Mouse (Mus musculus) MEL (cell line): ENCODE data around the gene Acsbg1. TPM values are rescaled to one million over a fixed set of nuclear protein-coding genes. Genes with fewer than 3 reads are reported as not detected.

Experiments
- DNase-seq: peaks from one replicate; pipeline ENCODE4 v3.0.0; 2011; ENCODE audit warnings: low read depth, low spot score
- H3K27ac ChIP-seq: 2 replicates; pipeline ENCODE4 v1.5.1; 2012; ENCODE audit warnings: low read depth, mild to moderate bottlenecking, control low read depth, low read length, moderate library complexity; ENCODE audit not compliant: control insufficient read depth
- H3K27me3 ChIP-seq, 2 experiments: fragments of 150-350 bp in 1 of 2; sonication (generic) in 1 of 2; 2 replicates each; pipeline ENCODE4 v1.6.1; 2012; ENCODE audit warnings: low read length in 2 of 2, mild to moderate bottlenecking in 2 of 2, improper control_type of control experiment in 1 of 2, moderate library complexity in 1 of 2; ENCODE audit not compliant: insufficient read depth in 2 of 2, control insufficient read depth in 1 of 2
- H3K36me3 ChIP-seq, 2 experiments: 2 replicates each; pipeline ENCODE4 v1.6.1; 2012 to 2014; ENCODE audit warnings: low read length in 2 of 2, improper control_type of control experiment in 1 of 2, inconsistent platforms in 1 of 2, mild to moderate bottlenecking in 1 of 2; ENCODE audit not compliant: insufficient read depth in 2 of 2, control insufficient read depth in 1 of 2
- H3K4me1 ChIP-seq, 2 experiments: fragments of 150-350 bp in 1 of 2; sonication (generic) in 1 of 2; 2 replicates each; pipeline ENCODE4 v1.6.1; 2012; ENCODE audit warnings: low read length in 2 of 2, improper control_type of control experiment in 1 of 2, mild to moderate bottlenecking in 1 of 2; ENCODE audit not compliant: insufficient read depth in 2 of 2, control insufficient read depth in 1 of 2
- H3K4me3 ChIP-seq, 2 experiments: fragments of 150-350 bp in 1 of 2; sonication (generic) in 1 of 2; 2 replicates each; pipeline ENCODE4 v1.5.1; 2012; ENCODE audit warnings: low read depth in 2 of 2, low read length in 2 of 2, mild to moderate bottlenecking in 2 of 2, moderate library complexity in 2 of 2, control low read depth in 1 of 2, improper control_type of control experiment in 1 of 2; ENCODE audit not compliant: control insufficient read depth in 1 of 2, insufficient read depth in 1 of 2
- H3K79me2 ChIP-seq: 2 replicates; pipeline ENCODE4 v1.6.1; 2012; ENCODE audit warnings: mild to moderate bottlenecking, low read length, moderate library complexity; ENCODE audit not compliant: control insufficient read depth, poor library complexity, insufficient read depth
- H3K9ac ChIP-seq: 2 replicates; pipeline ENCODE4 v1.6.1; 2012; ENCODE audit warnings: low read depth, mild to moderate bottlenecking, control low read depth, low read length, moderate library complexity; ENCODE audit not compliant: control insufficient read depth, poor library complexity, severe bottlenecking
- H3K9me3 ChIP-seq: fragments of 150-350 bp; sonication (generic); replicated peaks from 2 replicates; pipeline ENCODE4 v1.6.1; 2012; ENCODE audit warnings: mild to moderate bottlenecking, low read length, improper control_type of control experiment, moderate library complexity; ENCODE audit not compliant: insufficient read depth
- BHLHE40 ChIP-seq: IDR thresholded peaks from 2 replicates; pipeline ENCODE4 v1.6.1; 2012; ENCODE audit warnings: low read depth, mild to moderate bottlenecking, inconsistent platforms, low read length, improper control_type of control experiment, borderline replicate concordance
- CHD2 ChIP-seq: IDR thresholded peaks from 2 replicates; pipeline ENCODE4 v1.6.1; 2011; ENCODE audit warnings: low read length, improper control_type of control experiment
- E2F4 ChIP-seq: IDR thresholded peaks from 2 replicates; pipeline ENCODE4 v1.6.1; 2011; ENCODE audit warnings: low read depth, low read length, improper control_type of control experiment, borderline replicate concordance
- EP300 ChIP-seq, 2 experiments: IDR thresholded peaks; 2 replicates each; pipeline ENCODE4 v1.6.1; 2011; ENCODE audit warnings: improper control_type of control experiment in 2 of 2, low read length in 2 of 2, low read depth in 1 of 2, mild to moderate bottlenecking in 1 of 2
- ETS1 ChIP-seq: IDR thresholded peaks from 2 replicates; pipeline ENCODE4 v1.6.1; 2012; ENCODE audit warnings: low read depth, mild to moderate bottlenecking, inconsistent platforms, low read length, improper control_type of control experiment, moderate library complexity
- GABPA ChIP-seq: IDR thresholded peaks from 2 replicates; pipeline ENCODE4 v1.6.1; 2012; ENCODE audit warnings: low read depth, mild to moderate bottlenecking, inconsistent platforms, low read length, improper control_type of control experiment, moderate library complexity
- GATA1 ChIP-seq: IDR thresholded peaks from 2 replicates; pipeline ENCODE4 v1.6.1; 2011; ENCODE audit warnings: low read depth, low read length, improper control_type of control experiment
- HCFC1 ChIP-seq: IDR thresholded peaks from 2 replicates; pipeline ENCODE4 v1.6.1; 2012; ENCODE audit warnings: low read depth, mild to moderate bottlenecking, inconsistent platforms, low read length, improper control_type of control experiment, moderate library complexity
- KAT2A ChIP-seq: conservative IDR thresholded peaks from 2 replicates; pipeline ENCODE4 v1.6.1; 2012; ENCODE audit warnings: low read depth, low read length, improper control_type of control experiment, inconsistent platforms
- MAFK ChIP-seq: IDR thresholded peaks from 2 replicates; pipeline ENCODE4 v1.6.1; 2011; ENCODE audit warnings: low read depth, mild to moderate bottlenecking, low read length, improper control_type of control experiment, borderline replicate concordance
- MEF2A ChIP-seq: IDR thresholded peaks from 2 replicates; pipeline ENCODE4 v1.6.1; 2014; ENCODE audit warnings: low read depth, mild to moderate bottlenecking, inconsistent platforms, low read length, improper control_type of control experiment; ENCODE audit not compliant: poor library complexity, insufficient replicate concordance, severe bottlenecking; ENCODE audit errors: extremely low read depth
- MYB ChIP-seq: IDR thresholded peaks from 2 replicates; pipeline ENCODE4 v1.6.1; 2011; ENCODE audit warnings: mild to moderate bottlenecking, low read depth, low read length, improper control_type of control experiment
- MYC ChIP-seq: IDR thresholded peaks from 2 replicates; pipeline ENCODE4 v1.6.1; 2011; ENCODE audit warnings: low read depth, mild to moderate bottlenecking, low read length, improper control_type of control experiment, moderate library complexity
- NELFE ChIP-seq: IDR thresholded peaks from 2 replicates; pipeline ENCODE4 v1.6.1; 2011; ENCODE audit warnings: low read depth, low read length, improper control_type of control experiment
- NRF1 ChIP-seq: IDR thresholded peaks from 2 replicates; pipeline ENCODE4 v1.6.1; 2014; ENCODE audit warnings: low read depth, mild to moderate bottlenecking, inconsistent platforms, low read length, improper control_type of control experiment, moderate library complexity; ENCODE audit not compliant: poor library complexity, insufficient read depth, severe bottlenecking
- POLR2A ChIP-seq, 2 experiments: IDR thresholded peaks; 2 replicates each; pipeline ENCODE4 v1.6.1; 2011 to 2012; ENCODE audit warnings: low read length in 2 of 2, mild to moderate bottlenecking in 2 of 2, control low read depth in 1 of 2, improper control_type of control experiment in 1 of 2, low read depth in 1 of 2, moderate library complexity in 1 of 2; ENCODE audit not compliant: control insufficient read depth in 1 of 2, insufficient read depth in 1 of 2, poor library complexity in 1 of 2
- POLR2AphosphoS2 ChIP-seq: IDR thresholded peaks from 2 replicates; pipeline ENCODE4 v1.6.1; 2011; ENCODE audit warnings: low read length, improper control_type of control experiment
- POLR2AphosphoS5 ChIP-seq: IDR thresholded peaks from 2 replicates; pipeline ENCODE4 v1.6.1; 2012; ENCODE audit warnings: low read depth, borderline replicate concordance, mild to moderate bottlenecking, inconsistent platforms, low read length, moderate library complexity, mixed read lengths
- RAD21 ChIP-seq: IDR thresholded peaks from 2 replicates; pipeline ENCODE4 v1.6.1; 2011; ENCODE audit warnings: mild to moderate bottlenecking, low read depth, low read length, improper control_type of control experiment
- SMC3 ChIP-seq: IDR thresholded peaks from 2 replicates; pipeline ENCODE4 v1.6.1; 2011; ENCODE audit warnings: low read depth, low read length, improper control_type of control experiment
- TBP ChIP-seq: IDR thresholded peaks from 2 replicates; pipeline ENCODE4 v1.8.0; 2011; ENCODE audit warnings: low read depth, low read length, improper control_type of control experiment
- UBTF ChIP-seq: IDR thresholded peaks from 2 replicates; pipeline ENCODE4 v1.6.1; 2012; ENCODE audit warnings: low read depth, mild to moderate bottlenecking, inconsistent platforms, low read length, improper control_type of control experiment, moderate library complexity, borderline replicate concordance; ENCODE audit not compliant: insufficient read depth
- USF1 ChIP-seq: IDR thresholded peaks from 2 replicates; pipeline ENCODE4 v1.6.1; 2014; ENCODE audit warnings: low read depth, mild to moderate bottlenecking, inconsistent platforms, low read length, improper control_type of control experiment, moderate library complexity
- ZC3H11A ChIP-seq: IDR thresholded peaks from 2 replicates; pipeline ENCODE4 v1.6.1; 2012; ENCODE audit warnings: low read depth, mild to moderate bottlenecking, inconsistent platforms, low read length, improper control_type of control experiment
- ZKSCAN1 ChIP-seq: IDR thresholded peaks from 2 replicates; pipeline ENCODE4 v1.6.1; 2012; ENCODE audit warnings: low read depth, mild to moderate bottlenecking, inconsistent platforms, low read length, improper control_type of control experiment, moderate library complexity
- ZMIZ1 ChIP-seq: IDR thresholded peaks from 2 replicates; pipeline ENCODE4 v1.6.1; 2012; ENCODE audit warnings: low read depth, mild to moderate bottlenecking, inconsistent platforms, low read length, improper control_type of control experiment, moderate library complexity
- ZNF384 ChIP-seq: IDR thresholded peaks from 2 replicates; pipeline ENCODE4 v1.6.1; 2012; ENCODE audit warnings: low read depth, mild to moderate bottlenecking, inconsistent platforms, low read length, improper control_type of control experiment
- polyA plus RNA-seq, 2 experiments: library from polyadenylated mRNA; stranded (reverse) in 1 of 2; unstranded in 1 of 2; fragments of >175 nt in 1 of 2; fragments of >200 nt in 1 of 2; gene quantifications; 2 replicates each; pipeline versions ENCODE4 v1.2.1 to v1.2.4; 2012; ENCODE audit warnings: low replicate concordance in 2 of 2, low read depth in 1 of 2; ENCODE audit not compliant: insufficient read length in 2 of 2, insufficient read depth in 1 of 2, missing spikeins in 1 of 2
- total RNA-seq: library from RNA; depleted of rRNA; stranded (reverse); fragments of 300-350 nt; gene quantifications from 2 replicates; pipeline ENCODE4 v1.2.3, GENCODE M21; 2012

Acsbg1 gene
- total and polyA plus RNA-seq, 3 experiments = 8.3 to 8.8 TPM; not detected in 1

GRCm38 (mm10) chr9:54655846-54656245 is 5.8 kb downstream of the Acsbg1 start:
- H3K9me3 ChIP-seq = no peaks in the 10 kb centered on the region
- no peak overlapping the region for H3K4me3 ChIP-seq
- H3K9ac ChIP-seq = no peak overlapping the region
- H3K4me1 ChIP-seq = no peaks in the 10 kb centered on the region; a peak in 2 of 4 replicates
- H3K27ac ChIP-seq = no peak overlapping the region
- no peaks in the 10 kb centered on the region; a peak in 1 of 4 replicates for H3K36me3 ChIP-seq
- H3K27me3 ChIP-seq = no peaks in the 10 kb centered on the region; a peak in 1 of 4 replicates
- no peak for DNase-seq
- TF ChIP-seq BHLHE40 (no peak), POLR2A (IDR thresholded peaks at IDR 0.05; ENCODE audit: control insufficient read depth in 1 of 2, insufficient read depth in 1 of 2, low read depth in 1 of 2, low read length in 2 of 2, poor library complexity in 1 of 2) (no peak), HCFC1 (no peak), TBP (no peak), UBTF (no peak), RAD21 (no peak), ZMIZ1 (no peak), ZKSCAN1 (no peak), NELFE (no peak), SMC3 (no peak), KAT2A (no peak), ETS1 (no peak), MYB (no peak), POLR2AphosphoS2 (no peak), MYC (no peak), EP300 (IDR thresholded peaks at IDR 0.05; ENCODE audit: low read depth in 1 of 2, low read length in 2 of 2) (no peak), NRF1 (no peak)
- no peaks in the 10 kb centered on the region for H3K79me2 ChIP-seq

DNA sequence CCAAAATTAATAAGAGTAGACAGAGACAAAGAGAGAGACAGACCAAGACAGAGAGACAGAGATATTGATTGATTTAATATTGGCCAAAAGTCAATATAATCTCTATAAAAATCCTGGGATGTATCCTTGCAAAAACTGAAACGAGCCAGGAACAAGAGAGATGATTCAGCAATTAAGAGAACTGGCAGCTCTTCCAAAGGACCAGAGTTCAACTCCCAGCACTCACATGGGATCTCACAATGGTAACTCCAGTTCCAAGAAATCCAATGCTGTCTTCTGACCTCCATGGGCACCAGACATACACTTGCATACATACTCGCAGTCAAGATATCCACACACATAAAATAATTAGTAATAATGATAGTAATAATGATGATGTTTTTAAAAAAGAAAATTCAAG is 8.9 kb downstream of the Acsbg1 start:
- no peaks in the 10 kb centered on the region; a peak in 1 of 4 replicates for H3K27me3 ChIP-seq
- peaks cover 3 to 11% of the 10 kb centered on the region in 2 experiments; a peak in 3 of 4 replicates for H3K4me1 ChIP-seq
- DNase-seq = no peak
- no peak overlapping the region for H3K9ac ChIP-seq
- H3K79me2 ChIP-seq = no peaks in the 10 kb centered on the region
- H3K36me3 ChIP-seq = peaks cover 0 to 6% of the 10 kb centered on the region in 2 experiments; a peak in 2 of 4 replicates
- no peaks in the 10 kb centered on the region for H3K9me3 ChIP-seq
- no peak overlapping the region for H3K4me3 ChIP-seq
- no peak for TF ChIP-seq GABPA
- no peak for TF ChIP-seq GATA1
- TF ChIP-seq UBTF = no peak
- no peak for TF ChIP-seq USF1
- TF ChIP-seq MAFK = no peak
- no peak for TF ChIP-seq TBP
- no peak for TF ChIP-seq ZC3H11A
- TF ChIP-seq ZMIZ1 = no peak
- TF ChIP-seq E2F4 = no peak
- no peak for TF ChIP-seq POLR2AphosphoS2
- no peak for TF ChIP-seq RAD21
- TF ChIP-seq ZNF384 = no peak
- TF ChIP-seq NELFE = no peak
- no peak for TF ChIP-seq MEF2A
- no peak for TF ChIP-seq MYB
- TF ChIP-seq BHLHE40 = no peak
- TF ChIP-seq POLR2A (IDR thresholded peaks at IDR 0.05; ENCODE audit: control insufficient read depth in 1 of 2, insufficient read depth in 1 of 2, low read depth in 1 of 2, low read length in 2 of 2, poor library complexity in 1 of 2) = no peak
- TF ChIP-seq CHD2 = no peak
- TF ChIP-seq POLR2AphosphoS5 = no peak
- TF ChIP-seq HCFC1 = no peak
- no peak overlapping the region for H3K27ac ChIP-seq
